Mouse (Mus musculus) small intestine, adult 2 months (tissue): ENCODE results near the gene Tma16.

ENCODE experiments used
- CTCF ChIP-seq: fragments of 200-500 bp; IDR thresholded peaks from 2 replicates; pipeline ENCODE4 v1.5.1; 2012; ENCODE audit warnings: low read depth, mild to moderate bottlenecking, control low read depth, inconsistent platforms, low read length, moderate library complexity, mixed read lengths; ENCODE audit not compliant: insufficient replicate concordance, insufficient read length; ENCODE audit errors: extremely low read depth
- POLR2A ChIP-seq: fragments of 200-500 bp; IDR thresholded peaks from 2 replicates; pipeline ENCODE4 v1.6.1; 2012; ENCODE audit warnings: low read depth, mild to moderate bottlenecking, control low read depth, inconsistent platforms, low read length, moderate library complexity

- no peak for TF ChIP-seq CTCF
- TF ChIP-seq POLR2A: no peak
Measured at GRCm38 (mm10) chr8:66490624-66491023, 4.3 kb upstream of the Tma16 start.
